Mouse (Mus musculus) common myeloid progenitor, adult 5-6 weeks (primary cell): Measurements from ENCODE around the gene Ndc1. TPM values are rescaled to one million over a fixed set of nuclear protein-coding genes. Genes with fewer than 3 reads are reported as not detected.
A peak's percentile ranks its signal among the peaks of the same experiment; 100 is the strongest.
"Not testable (repeated sequence)": the region's sequence is repeated elsewhere in the genome, so short reads cannot be mapped to it uniquely, and the experiment has no call there.

ENCODE experiments used
- ATAC-seq: replicated peaks from 2 replicates; pipeline ENCODE4 v1.8.0; 2016; ENCODE audit warnings: low read depth, mild to moderate bottlenecking, moderate TSS enrichment, inconsistent platforms; ENCODE audit not compliant: poor library complexity, severe bottlenecking
- total RNA-seq: library from RNA; stranded (forward); fragments of 200-1000, 187-1606 nt; gene quantifications from 2 replicates; pipeline ENCODE4 v1.2.3, GENCODE M21; 2017

Ndc1 gene
- total RNA-seq, 1 experiment from 2014 or later, result 48.2 TPM

GRCm38 (mm10) chr4:107363573-107363972, 4.0 kb upstream of the Ndc1 start:
- no peak for ATAC-seq

GRCm38 (mm10) chr4:107364190-107364639, 3.4 kb upstream of the Ndc1 start:
- ATAC-seq, result peak; percentile 77

GRCm38 (mm10) chr4:107366408-107366807, 1.2 kb upstream of the Ndc1 start:
- not testable (repeated sequence) for ATAC-seq

GRCm38 (mm10) chr4:107372304-107372703, 4.7 kb downstream of the Ndc1 start:
- ATAC-seq, result no peak

GRCm38 (mm10) chr4:107374677-107375076, 7.1 kb downstream of the Ndc1 start:
- ATAC-seq, result no peak

- no peak for ATAC-seq
These were observed 11.4 kb downstream of the Ndc1 start for GRCm38 (mm10) chr4:107378954-107379353.

- ATAC-seq, result no peak
These were observed 13.3 kb downstream of the Ndc1 start for GRCm38 (mm10) chr4:107380871-107381270.

GRCm38 (mm10) chr4:107387038-107387437, 19.5 kb downstream of the Ndc1 start:
- no peak for ATAC-seq

- no peak for ATAC-seq
These were observed 19.9 kb downstream of the Ndc1 start for GRCm38 (mm10) chr4:107387465-107387864.

- no peak for ATAC-seq
These were observed 20.7 kb downstream of the Ndc1 start for GRCm38 (mm10) chr4:107388291-107388690.

GRCm38 (mm10) chr4:107389345-107389744, 21.8 kb downstream of the Ndc1 start:
- no peak for ATAC-seq

- ATAC-seq, result no peak
These were observed 26.2 kb downstream of the Ndc1 start for GRCm38 (mm10) chr4:107393771-107394170.

GRCm38 (mm10) chr4:107420202-107420601, 52.6 kb downstream of the Ndc1 start:
- ATAC-seq, result no peak

GRCm38 (mm10) chr4:107421711-107422110, 54.1 kb downstream of the Ndc1 start:
- 0 out of 2 replicates have a peak, but pooled peaks have one; percentile 31 for ATAC-seq

GRCm38 (mm10) chr4:107422176-107422575, 54.6 kb downstream of the Ndc1 start:
- ATAC-seq, result peak; percentile 46; the same call in 1 of the 2 replicates

- no peak for ATAC-seq
These were observed 58.0 kb downstream of the Ndc1 start for GRCm38 (mm10) chr4:107425616-107426015.

- ATAC-seq, result no peak
These were observed 59.0 kb downstream of the Ndc1 start for GRCm38 (mm10) chr4:107426631-107427030.

- no peak for ATAC-seq
These were observed 65.1 kb downstream of the Ndc1 start for GRCm38 (mm10) chr4:107432717-107433116.

- ATAC-seq, result no peak
These were observed 66.4 kb downstream of the Ndc1 start for GRCm38 (mm10) chr4:107433998-107434355.

GRCm38 (mm10) chr4:107434356-107435237, 67.0 kb downstream of the Ndc1 start, which contains the start of gene Glis1:
Glis1 (plus strand) TSS chr4:107434591.
- peak; percentile 63 for ATAC-seq

- ATAC-seq, result 0 out of 2 replicates have a peak, but pooled peaks have one; percentile 23
These were observed 67.8 kb downstream of the Ndc1 start for GRCm38 (mm10) chr4:107435238-107435946.
